Mouse (Mus musculus) cerebellum, adult 2 months (tissue): ENCODE results near the gene Nhlrc4.

Experiments used
- CTCF ChIP-seq: fragments of 200-500 bp; IDR thresholded peaks from 2 replicates; pipeline ENCODE4 v1.5.1; 2011; ENCODE audit warnings: low read depth, mild to moderate bottlenecking, control low read depth, low read length, moderate library complexity, borderline replicate concordance; ENCODE audit not compliant: insufficient read depth
- POLR2A ChIP-seq: fragments of 200-500 bp; IDR thresholded peaks from 2 replicates; pipeline ENCODE4 v1.6.1; 2011; ENCODE audit warnings: low read length, control low read depth, borderline replicate concordance; ENCODE audit not compliant: insufficient read depth

DNA sequence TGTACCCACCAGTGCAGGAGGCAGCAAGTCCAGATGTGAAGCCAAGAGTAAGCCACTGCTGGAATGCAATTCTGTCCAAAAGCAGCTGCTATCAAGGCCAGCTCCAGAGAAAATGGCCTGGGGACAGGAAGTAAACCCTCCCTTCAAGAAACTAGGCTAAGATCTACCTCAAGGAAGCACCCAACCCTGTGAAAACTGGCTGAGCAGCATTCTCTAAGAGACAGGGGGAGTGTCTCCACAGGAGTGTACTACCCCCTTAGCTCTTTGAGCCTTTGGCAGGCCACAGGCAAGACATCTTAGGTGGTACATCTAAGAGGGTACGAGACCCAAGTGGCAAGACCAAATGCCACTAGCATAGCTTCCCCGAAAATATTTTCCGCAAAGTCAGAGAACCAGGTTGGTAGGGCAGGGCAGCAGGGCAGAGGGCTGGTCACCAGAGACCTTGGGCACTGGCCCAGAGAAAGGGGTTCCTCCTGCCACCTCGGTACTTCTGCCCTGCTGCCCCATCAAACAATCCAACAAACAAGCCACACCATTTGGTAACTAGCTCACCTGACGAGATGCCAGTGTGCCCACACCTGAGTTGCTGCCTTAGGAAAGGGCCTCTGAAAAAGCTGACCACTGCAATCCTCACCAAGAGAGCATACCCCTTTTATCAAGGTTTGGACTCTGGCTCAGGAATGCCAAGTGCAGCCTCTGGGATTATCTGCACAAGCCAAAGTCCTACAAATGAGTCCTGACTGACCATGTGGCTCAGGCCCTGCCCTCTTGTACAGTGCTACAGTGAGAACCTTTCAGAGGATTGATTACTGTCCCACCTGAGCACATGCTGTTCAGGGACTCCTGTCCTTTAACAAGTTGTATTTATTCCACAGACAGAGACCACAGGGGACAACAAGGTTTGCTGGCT is 35.3 kb upstream of the Nhlrc4 start:
- no peak for TF ChIP-seq CTCF
- TF ChIP-seq POLR2A, result no peak
